Mouse (Mus musculus) spleen, adult 2 months (tissue): ENCODE measurements around the gene Tmem252.

Experiments
- CTCF ChIP-seq: fragments of 200-500 bp; IDR thresholded peaks from 2 replicates; pipeline ENCODE4 v1.5.1; 2011; ENCODE audit warnings: mild to moderate bottlenecking, inconsistent platforms; ENCODE audit not compliant: insufficient read depth, insufficient read length, insufficient replicate concordance; ENCODE audit errors: extremely low read depth
- POLR2A ChIP-seq: fragments of 200-500 bp; IDR thresholded peaks from 2 replicates; pipeline ENCODE4 v1.6.1; 2011; ENCODE audit warnings: low read depth, low read length, inconsistent platforms

DNA sequence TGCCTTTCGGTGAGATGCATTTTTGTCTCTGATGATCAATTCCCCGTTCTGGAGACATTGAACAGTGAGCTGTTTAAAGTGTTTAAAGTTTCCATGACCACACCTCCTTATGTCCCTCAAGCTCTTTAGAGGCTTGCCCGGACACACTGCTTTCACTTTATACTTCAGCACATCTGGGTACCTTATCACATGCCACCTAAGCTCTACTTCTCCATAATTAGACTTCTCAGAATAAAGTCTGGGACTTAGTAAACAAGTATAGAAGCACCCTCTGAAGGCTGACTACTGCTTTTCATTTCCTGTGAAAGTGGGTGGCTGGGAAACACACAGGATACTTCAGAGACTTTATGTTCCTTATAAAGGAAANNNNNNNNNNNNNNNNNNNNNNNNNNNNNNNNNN is 16.8 kb upstream of the Tmem252 start:
- TF ChIP-seq POLR2A (no peak), CTCF (no peak)
